Mouse (Mus musculus) MEL (cell line): ENCODE measurements around the gene Gm20388.

Experiments
- CTCF ChIP-seq, 3 experiments: IDR thresholded peaks in 2 of 3; conservative IDR thresholded peaks in 1 of 3; 2 replicates each; pipeline ENCODE4 v1.5.1; 2011 to 2012; ENCODE audit warnings: low read length in 3 of 3, low read depth in 2 of 3, mild to moderate bottlenecking in 2 of 3, improper control_type of control experiment in 1 of 3, inconsistent platforms in 1 of 3, mixed read lengths in 1 of 3, moderate library complexity in 1 of 3; ENCODE audit not compliant: control insufficient read depth in 1 of 3, insufficient read depth in 1 of 3, poor library complexity in 1 of 3, severe bottlenecking in 1 of 3
- E2F4 ChIP-seq: IDR thresholded peaks from 2 replicates; pipeline ENCODE4 v1.6.1; 2011; ENCODE audit warnings: low read depth, low read length, improper control_type of control experiment, borderline replicate concordance
- ETS1 ChIP-seq: IDR thresholded peaks from 2 replicates; pipeline ENCODE4 v1.6.1; 2012; ENCODE audit warnings: low read depth, mild to moderate bottlenecking, inconsistent platforms, low read length, improper control_type of control experiment, moderate library complexity
- JUND ChIP-seq: IDR thresholded peaks from 2 replicates; pipeline ENCODE4 v1.6.1; 2011; ENCODE audit warnings: low read depth, mild to moderate bottlenecking, improper control_type of control experiment, low read length
- ZNF384 ChIP-seq: IDR thresholded peaks from 2 replicates; pipeline ENCODE4 v1.6.1; 2012; ENCODE audit warnings: low read depth, mild to moderate bottlenecking, inconsistent platforms, low read length, improper control_type of control experiment

DNA sequence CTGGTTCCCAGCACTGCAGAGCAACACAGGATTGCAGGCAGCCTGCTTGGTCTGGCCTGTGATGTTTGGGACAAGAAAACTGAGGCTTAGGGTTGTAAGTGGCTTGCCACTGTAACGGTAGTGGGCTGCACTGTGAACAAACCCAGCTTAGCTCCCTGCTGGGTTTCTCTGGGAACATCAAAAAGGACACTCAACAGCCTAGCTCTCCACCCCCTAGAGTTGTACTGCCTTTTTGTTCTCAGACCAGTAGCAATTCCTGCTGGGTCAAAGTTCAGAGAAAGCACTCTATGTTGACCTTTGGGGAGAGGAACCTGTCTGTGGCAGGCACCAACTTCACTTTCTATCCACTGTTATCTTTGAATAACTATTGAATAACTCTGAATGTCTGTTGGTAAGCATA lies 3423.8 kb downstream of the Gm20388 start:
- TF ChIP-seq JUND (no peak), CTCF (IDR thresholded peaks at IDR 0.05 in 2 of 3, conservative IDR thresholded peaks at IDR 0.05 in 1 of 3; ENCODE audit: control insufficient read depth in 1 of 3, insufficient read depth in 1 of 3, low read depth in 2 of 3, low read length in 3 of 3, poor library complexity in 1 of 3, severe bottlenecking in 1 of 3) (no peak), ZNF384 (no peak), ETS1 (no peak), E2F4 (no peak)
